In the genomic region with DNA sequence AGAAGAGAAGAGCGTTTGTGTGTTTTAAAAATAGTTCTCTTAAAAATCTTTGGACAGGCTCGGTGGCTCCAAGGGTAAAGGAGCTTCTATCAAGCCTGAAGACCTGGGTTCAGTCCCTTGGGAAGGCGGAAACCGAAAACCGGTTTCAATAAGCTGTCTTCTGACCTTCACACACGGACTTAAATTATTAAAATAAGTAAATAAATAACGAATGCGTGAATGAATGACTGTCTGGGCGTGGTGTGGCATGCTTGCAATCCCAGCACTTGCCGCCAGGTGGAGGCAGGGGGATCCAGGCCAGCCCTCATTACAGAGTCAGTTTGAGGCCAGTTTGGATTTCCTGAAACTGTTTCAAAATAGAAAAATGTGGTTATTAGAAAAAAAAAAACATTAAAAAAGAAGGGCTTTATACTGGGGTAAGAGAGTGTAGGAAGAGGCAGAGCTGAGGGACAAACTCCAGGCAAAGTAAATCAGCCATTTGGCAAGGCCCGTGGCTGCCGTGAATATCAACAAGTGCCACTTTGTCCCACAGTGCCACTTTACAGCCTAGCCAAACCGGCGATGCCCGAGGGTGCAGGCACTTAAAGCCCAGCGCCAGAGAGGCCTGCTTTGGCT, we compare ENCODE assay signal across 7 mouse cellular contexts. TPM values are rescaled to one million over a fixed set of nuclear protein-coding genes. Genes with fewer than 3 reads are reported as not detected.
DNase-seq lines count a peak whose midpoint lies in the region; ATAC-seq and TF ChIP-seq lines count a peak whose summit lies in the region.

No protein-coding gene starts in this region.

- ATAC-seq in intestine, embryonic 14.5 days (replicated peaks; ENCODE audit: low FRiP score, low TSS enrichment, low read depth) = peak; percentile 56; the same call in 1 of the 2 replicates

- intact Hi-C loops in left cerebral cortex, postnatal 25 days (cut with DNase I) = loop anchor here (2.0 kb wide), 2 partner anchors 23 to 47 kb away; no protein-coding TSS in a partner anchor

- TF ChIP-seq CTCF in small intestine, adult 2 months (IDR thresholded peaks at IDR 0.05; ENCODE audit: extremely low read depth, insufficient read length, insufficient replicate concordance, low read depth, low read length) = peak; percentile 93

- H3K9ac ChIP-seq in intestine, embryonic 14.5 days (ENCODE audit: low read length) = peak overlapping the region; percentile 69

- no peaks in the 10 kb centered on the region for H3K27me3 ChIP-seq in intestine, embryonic 14.5 days (replicated peaks; ENCODE audit: control insufficient read depth, insufficient read depth, low read length)
- no peaks in the 10 kb centered on the region for H3K27me3 ChIP-seq in small intestine, adult 2 months (ENCODE audit: control insufficient read depth, insufficient read depth, low read length)

- no peak for TF ChIP-seq POLR2A in small intestine, adult 2 months (IDR thresholded peaks at IDR 0.05; ENCODE audit: low read depth, low read length)

- no peaks in the 10 kb centered on the region for H3K9me3 ChIP-seq in intestine, embryonic 14.5 days (ENCODE audit: control insufficient read depth, low read length)

- H3K27ac ChIP-seq in intestine, embryonic 14.5 days (ENCODE audit: low read depth) = peak overlapping the region; percentile 95
- peak overlapping the region; percentile 67 for H3K27ac ChIP-seq in small intestine, adult 2 months (ENCODE audit: insufficient read depth, low read depth, low read length)

- H3K4me3 ChIP-seq in intestine, embryonic 14.5 days (ENCODE audit: low read depth, low read length) = peak overlapping the region; percentile 41
- peak overlapping the region; percentile 53 for H3K4me3 ChIP-seq in small intestine, adult 2 months (ENCODE audit: low read depth, low read length)

- DNase-seq in adrenal gland, adult 2 months = peak; percentile 88
- peak; percentile 80 for DNase-seq in embryo, embryonic 11 days
- DNase-seq in gastrocnemius, postnatal 25 days = peak; percentile 47
- DNase-seq in intestine, embryonic 14.5 days (ENCODE audit: low spot score) = peak; percentile 96
- DNase-seq in left cerebral cortex, postnatal 25 days (ENCODE audit: low spot score in 2 of 2) = peak; percentile 69 to 76
- peak; percentile 84 for DNase-seq in mesoderm, embryonic 11.5 days (ENCODE audit: low read depth, low spot score)

- 3% methylated on average over 16 of the region's 16 CpGs for WGBS in intestine, embryonic 14.5 days
- 1% methylated on average over 16 of the region's 16 CpGs for WGBS in small intestine, adult 2 months

- H3K4me1 ChIP-seq in intestine, embryonic 14.5 days (replicated peaks; ENCODE audit: control insufficient read depth, insufficient read depth, low read length) = peaks cover 11% of the 10 kb centered on the region
- H3K4me1 ChIP-seq in small intestine, adult 2 months (ENCODE audit: control insufficient read depth, insufficient read depth, insufficient read length, low read length) = peaks cover 11% of the 10 kb centered on the region; the same call in 1 of the 2 replicates

- H3K36me3 ChIP-seq in intestine, embryonic 14.5 days (ENCODE audit: control insufficient read depth, insufficient read depth, low read length) = no peaks in the 10 kb centered on the region
- no peaks in the 10 kb centered on the region for H3K36me3 ChIP-seq in small intestine, adult 2 months (ENCODE audit: control insufficient read depth, insufficient read depth, low read length)

- H3K4me2 ChIP-seq in intestine, embryonic 14.5 days (ENCODE audit: low read length) = peak overlapping the region; percentile 92

RNA-seq across cellular contexts. Expression of a gene that starts 38.9 kb away (rescaled TPM):
- total RNA-seq in adrenal gland, adult 2 months (2021) = 1,000 to 10,000 TPM; 6,873 to 9,883 TPM
- 813 and 861 TPM in 2 replicates for polyA plus RNA-seq in adrenal gland, adult 2 months (2012; rRNA removed)
- 100 to 1,000 TPM; 488 to 752 TPM for total RNA-seq in gastrocnemius, postnatal 25 days (2021)
- 5,695 and 6,055 TPM in 2 replicates for polyA plus RNA-seq in intestine, embryonic 14.5 days (2014; fragmentation: Nextera tagmentation; extraction: Ambion mirVana)
- total RNA-seq in left cerebral cortex, postnatal 25 days (2021) = 1,000 to 10,000 TPM; 2,219 to 2,332 TPM
- 1,017 and 1,625 TPM in 2 replicates for polyA plus RNA-seq in small intestine, adult 2 months (2012; rRNA removed)

RNA-seq across cellular contexts. Expression of a gene that starts 60.0 kb away (rescaled TPM):
- 10 to 100 TPM in 1 of 2 experiments, 1 to 10 TPM in 1; 9.2 to 12.9 TPM for total RNA-seq in adrenal gland, adult 2 months (2021)
- polyA plus RNA-seq in adrenal gland, adult 2 months (2012; rRNA removed) = 5.9 TPM in 2 replicates
- total RNA-seq in gastrocnemius, postnatal 25 days (2021) = 1 to 10 TPM; 2.8 to 3.3 TPM
- 11.8 and 13.6 TPM in 2 replicates for polyA plus RNA-seq in intestine, embryonic 14.5 days (2014; fragmentation: Nextera tagmentation; extraction: Ambion mirVana)
- 10 to 100 TPM; 18.2 to 18.5 TPM for total RNA-seq in left cerebral cortex, postnatal 25 days (2021)
- polyA plus RNA-seq in small intestine, adult 2 months (2012; rRNA removed) = 2.8 and 14.5 TPM in 2 replicates

Comparison
In these comparisons a context has a peak if more than half of its experiments do, and no peak if none do; other contexts are left out.
1. Peak in every context shown above with its lines: DNase-seq, ATAC-seq, H3K4me3 ChIP-seq and H3K27ac ChIP-seq.